Mouse (Mus musculus): ENCODE measurements around the gene Get4. TPM values are rescaled to one million over a fixed set of nuclear protein-coding genes. Genes with fewer than 3 reads are reported as not detected.

Gene Get4
- polyA plus RNA-seq (2015; fragmentation: Nextera tagmentation; extraction: Ambion mirVana) = 141 and 145 TPM in 2 replicates

DNA sequence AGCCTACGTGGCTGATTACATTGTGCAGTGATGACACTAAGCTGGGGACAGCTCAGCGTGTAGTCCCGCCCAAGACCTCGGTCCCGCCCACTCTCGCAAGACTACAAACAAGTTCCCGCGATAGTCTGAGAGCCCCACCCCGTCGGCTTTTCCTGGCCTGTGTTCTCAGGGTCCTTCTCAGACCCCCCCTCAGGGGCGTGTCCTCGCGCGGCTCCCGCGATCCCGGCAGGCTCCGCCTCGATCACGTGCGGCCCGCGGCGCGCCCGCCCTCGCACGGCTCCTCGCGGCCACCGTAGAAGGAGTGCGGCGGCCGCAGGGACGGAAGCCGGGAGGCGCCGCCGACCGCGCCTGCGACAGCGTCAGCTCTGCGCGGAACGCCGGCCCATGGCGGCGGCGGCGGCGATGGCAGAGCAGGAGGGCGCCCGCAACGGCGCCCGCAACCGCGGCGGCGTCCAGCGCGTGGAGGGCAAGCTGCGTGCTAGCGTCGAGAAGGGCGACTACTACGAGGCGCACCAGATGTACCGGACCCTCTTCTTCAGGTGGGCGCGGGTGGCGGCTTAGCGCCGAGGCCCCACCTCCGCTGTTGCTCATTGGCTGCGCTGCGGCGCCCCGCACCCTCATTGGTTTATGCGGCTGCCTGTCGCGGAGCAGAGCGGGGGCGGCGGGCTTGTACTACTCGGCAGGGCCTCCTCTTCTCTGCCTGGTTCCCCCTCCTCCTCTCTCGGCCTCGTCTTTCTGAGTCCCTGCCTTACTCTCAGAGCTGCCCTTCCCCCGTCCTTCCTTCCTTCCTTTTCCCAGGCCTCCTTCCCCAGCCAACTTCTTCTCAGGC lies at the start of gene Get4:
TSS of gene Get4 (plus strand) at position 244 of the 829 bp plus-strand sequence.
- peak within 1 kb of the TSS; percentile 66 for H3K4me3 ChIP-seq (ENCODE audit: low read length)
- peak; percentile 92 for ATAC-seq (replicated peaks; ENCODE audit: extremely low read depth, insufficient read depth, low FRiP score)
- H3K27ac ChIP-seq (ENCODE audit: low read length) = peak within 1 kb of the TSS; percentile 90
- WGBS = under 1% methylated on average over 83 of the region's 90 CpGs
- H3K27me3 ChIP-seq (ENCODE audit: control insufficient read depth, insufficient read depth, low read length) = no peaks in the 10 kb centered on the region
- H3K36me3 ChIP-seq (ENCODE audit: control insufficient read depth, insufficient read depth) = peaks cover 20% of the 10 kb centered on the region
- no peaks in the 10 kb centered on the region for H3K9me3 ChIP-seq (replicated peaks; ENCODE audit: control insufficient read depth, low read length)
- peaks cover 45% of the 10 kb centered on the region for H3K4me1 ChIP-seq (ENCODE audit: control insufficient read depth, insufficient read depth, low read length)
- H3K4me2 ChIP-seq (ENCODE audit: low read depth, low read length) = peak within 1 kb of the TSS; percentile 94
- peak within 1 kb of the TSS; percentile 93 for H3K9ac ChIP-seq (ENCODE audit: low read length)

DNA sequence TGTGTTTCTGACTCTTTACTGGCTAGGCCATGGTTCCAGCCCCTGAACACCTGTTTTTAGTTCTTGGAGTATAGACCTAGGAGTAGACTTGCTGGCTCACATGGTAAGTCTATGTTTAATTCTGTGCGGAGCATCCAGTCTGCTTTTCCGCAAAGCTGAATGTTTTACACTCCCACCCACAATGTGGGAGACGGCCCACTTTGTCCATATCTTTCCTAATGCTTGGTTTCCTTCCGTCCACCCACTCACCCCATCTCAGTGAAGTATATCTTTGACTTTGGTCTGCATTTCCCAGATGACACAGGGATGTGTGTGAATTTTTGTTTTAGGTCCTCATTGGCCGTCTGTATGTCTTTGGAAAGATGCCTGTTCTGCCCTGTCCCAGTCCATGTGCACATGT lies 48.8 kb upstream of the Get4 start:
- H3K36me3 ChIP-seq (ENCODE audit: control insufficient read depth, insufficient read depth) = no peaks in the 10 kb centered on the region
- 80% methylated on average over 5 of the region's 5 CpGs for WGBS
- no peak overlapping the region for H3K4me2 ChIP-seq (ENCODE audit: low read depth, low read length)
- no peak for ATAC-seq (replicated peaks; ENCODE audit: extremely low read depth, insufficient read depth, low FRiP score)
- H3K27ac ChIP-seq (ENCODE audit: low read length) = no peak overlapping the region
- peaks cover 14% of the 10 kb centered on the region for H3K4me1 ChIP-seq (ENCODE audit: control insufficient read depth, insufficient read depth, low read length)
- no peak overlapping the region for H3K9ac ChIP-seq (ENCODE audit: low read length)
- H3K9me3 ChIP-seq (replicated peaks; ENCODE audit: control insufficient read depth, low read length) = no peaks in the 10 kb centered on the region
- H3K27me3 ChIP-seq (ENCODE audit: control insufficient read depth, insufficient read depth, low read length) = no peaks in the 10 kb centered on the region
- no peak overlapping the region for H3K4me3 ChIP-seq (ENCODE audit: low read length)

DNA sequence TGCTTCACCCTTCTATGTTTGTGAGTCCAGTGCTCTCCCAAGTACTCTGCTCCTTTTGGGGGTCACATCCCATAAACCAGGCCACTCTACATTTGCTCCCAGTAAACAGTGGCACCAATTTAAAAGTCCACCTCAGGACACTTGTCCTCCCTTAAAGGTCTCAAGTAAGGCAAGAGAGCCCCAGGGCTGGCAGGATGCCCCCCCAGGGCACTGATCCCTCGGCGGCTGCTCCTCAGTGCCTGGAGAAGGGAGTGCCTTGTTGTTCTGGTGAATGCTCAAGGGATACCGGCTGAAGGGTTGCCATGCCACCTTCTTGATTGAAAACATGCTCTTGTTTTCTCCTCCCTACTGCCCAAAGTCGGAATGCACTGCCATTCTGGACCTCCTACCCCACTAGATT lies 46.0 kb upstream of the Get4 start:
- Histone ChIP-seq H3K27ac (ENCODE audit: low read length) (no peak overlapping the region), H3K4me3 (ENCODE audit: low read length) (no peak overlapping the region), H3K27me3 (ENCODE audit: control insufficient read depth, insufficient read depth, low read length) (no peaks in the 10 kb centered on the region), H3K4me1 (ENCODE audit: control insufficient read depth, insufficient read depth, low read length) (peaks cover 9% of the 10 kb centered on the region), H3K36me3 (ENCODE audit: control insufficient read depth, insufficient read depth) (no peaks in the 10 kb centered on the region; the same call in 1 of the 2 replicates), H3K4me2 (ENCODE audit: low read depth, low read length) (no peak overlapping the region), H3K9me3 (replicated peaks; ENCODE audit: control insufficient read depth, low read length) (no peaks in the 10 kb centered on the region), H3K9ac (ENCODE audit: low read length) (no peak overlapping the region)
- no peak for ATAC-seq (replicated peaks; ENCODE audit: extremely low read depth, insufficient read depth, low FRiP score)
- 63% methylated on average over 4 of the region's 4 CpGs for WGBS

DNA sequence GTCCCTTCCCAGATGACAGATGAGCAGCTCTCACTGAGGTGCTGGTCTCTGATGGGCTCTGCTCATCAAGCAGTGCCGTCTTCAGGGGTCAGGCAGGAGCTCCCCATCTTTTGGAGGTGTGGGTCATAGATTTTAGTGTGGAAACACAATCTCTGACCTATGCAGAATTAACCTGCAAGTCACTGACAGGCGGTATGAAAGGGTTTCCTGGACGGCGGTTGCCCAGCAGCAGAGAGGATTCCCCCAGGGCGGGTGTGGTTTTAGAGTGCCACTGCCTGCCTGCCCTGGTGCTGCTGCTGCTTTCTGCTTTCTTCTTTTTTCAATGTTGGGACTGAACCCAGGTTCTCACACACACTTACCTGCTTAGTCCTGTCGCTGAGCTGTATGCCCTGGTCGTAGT lies 45.6 kb upstream of the Get4 start:
- H3K36me3 ChIP-seq (ENCODE audit: control insufficient read depth, insufficient read depth) = no peaks in the 10 kb centered on the region; the same call in 1 of the 2 replicates
- H3K4me2 ChIP-seq (ENCODE audit: low read depth, low read length) = no peak overlapping the region
- 66% methylated on average over 7 of the region's 7 CpGs for WGBS
- H3K27me3 ChIP-seq (ENCODE audit: control insufficient read depth, insufficient read depth, low read length) = no peaks in the 10 kb centered on the region
- H3K4me3 ChIP-seq (ENCODE audit: low read length) = no peak overlapping the region
- H3K9me3 ChIP-seq (replicated peaks; ENCODE audit: control insufficient read depth, low read length) = no peaks in the 10 kb centered on the region
- peaks cover 4% of the 10 kb centered on the region for H3K4me1 ChIP-seq (ENCODE audit: control insufficient read depth, insufficient read depth, low read length)
- H3K9ac ChIP-seq (ENCODE audit: low read length) = no peak overlapping the region
- no peak for ATAC-seq (replicated peaks; ENCODE audit: extremely low read depth, insufficient read depth, low FRiP score)
- H3K27ac ChIP-seq (ENCODE audit: low read length) = no peak overlapping the region

DNA sequence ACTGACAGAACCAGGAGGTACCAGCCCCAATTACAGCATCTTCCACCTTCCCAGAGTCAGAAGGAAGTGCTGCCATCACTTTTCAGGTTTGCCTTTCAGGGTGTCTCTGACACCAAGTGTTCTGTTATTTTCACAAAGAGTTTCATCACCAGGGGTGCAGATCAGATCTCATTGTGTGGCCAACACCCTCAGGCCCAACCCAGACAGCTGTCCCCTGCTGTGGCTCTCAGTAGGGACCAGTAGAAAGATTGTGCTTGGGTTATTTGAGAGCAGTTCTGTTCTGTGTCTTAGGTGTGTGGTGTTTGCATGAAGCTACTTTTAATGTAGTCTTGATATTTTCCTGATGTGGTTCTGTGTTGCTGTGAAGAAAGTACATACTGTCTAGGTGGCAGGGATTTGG lies 43.9 kb upstream of the Get4 start:
- no peaks in the 10 kb centered on the region for H3K9me3 ChIP-seq (replicated peaks; ENCODE audit: control insufficient read depth, low read length)
- no peak overlapping the region for H3K27ac ChIP-seq (ENCODE audit: low read length)
- ATAC-seq (replicated peaks; ENCODE audit: extremely low read depth, insufficient read depth, low FRiP score) = no peak
- H3K27me3 ChIP-seq (ENCODE audit: control insufficient read depth, insufficient read depth, low read length) = no peaks in the 10 kb centered on the region
- peaks cover 2% of the 10 kb centered on the region; the same call in 1 of the 2 replicates for H3K36me3 ChIP-seq (ENCODE audit: control insufficient read depth, insufficient read depth)
- no peak overlapping the region for H3K9ac ChIP-seq (ENCODE audit: low read length)
- H3K4me3 ChIP-seq (ENCODE audit: low read length) = no peak overlapping the region
- H3K4me1 ChIP-seq (ENCODE audit: control insufficient read depth, insufficient read depth, low read length) = peaks cover 6% of the 10 kb centered on the region
- no peak overlapping the region for H3K4me2 ChIP-seq (ENCODE audit: low read depth, low read length)

DNA sequence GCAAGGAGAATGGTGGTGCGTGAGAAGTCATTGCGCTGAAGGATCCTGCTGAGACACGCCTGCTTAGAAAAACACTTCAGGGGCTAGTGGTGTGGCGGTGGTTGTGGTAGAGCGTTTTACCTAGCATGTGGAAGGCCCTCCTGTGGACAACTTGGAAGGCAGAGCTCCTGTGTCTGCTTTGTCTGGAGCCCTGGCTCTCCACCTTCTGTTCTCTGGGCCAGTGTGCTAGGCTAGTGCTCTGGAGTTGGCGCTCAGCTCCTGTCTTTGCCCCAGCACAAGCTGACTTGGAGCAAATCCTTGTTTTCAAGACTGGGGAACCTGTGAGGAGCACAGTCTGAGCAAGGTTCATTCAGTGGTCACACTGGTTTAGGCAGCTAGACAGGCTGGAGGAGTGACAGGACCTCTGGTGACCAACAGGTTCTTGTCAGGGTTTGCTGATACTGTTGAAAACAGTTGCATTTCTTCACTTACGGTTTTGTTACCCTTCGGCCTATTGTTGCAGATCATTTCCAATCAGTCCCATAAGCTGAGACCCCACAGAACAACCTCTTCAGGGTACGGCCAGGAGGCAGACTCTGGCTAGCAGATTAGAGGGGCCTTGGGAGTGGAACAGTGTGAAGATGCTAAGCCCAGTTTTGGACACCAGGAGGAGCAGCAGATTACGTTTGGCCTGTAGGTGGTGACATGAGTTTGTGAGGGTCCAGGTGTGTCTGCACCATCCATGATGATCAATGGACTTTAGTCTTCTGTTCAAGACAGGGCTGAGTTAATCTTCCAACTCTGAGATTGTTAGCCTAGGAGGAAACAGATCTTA lies 43.0 kb upstream of the Get4 start:
- Histone ChIP-seq H3K36me3 (ENCODE audit: control insufficient read depth, insufficient read depth) (peaks cover 2% of the 10 kb centered on the region; the same call in 1 of the 2 replicates), H3K9ac (ENCODE audit: low read length) (no peak overlapping the region)
- WGBS = 81% methylated on average over 10 of the region's 10 CpGs

DNA sequence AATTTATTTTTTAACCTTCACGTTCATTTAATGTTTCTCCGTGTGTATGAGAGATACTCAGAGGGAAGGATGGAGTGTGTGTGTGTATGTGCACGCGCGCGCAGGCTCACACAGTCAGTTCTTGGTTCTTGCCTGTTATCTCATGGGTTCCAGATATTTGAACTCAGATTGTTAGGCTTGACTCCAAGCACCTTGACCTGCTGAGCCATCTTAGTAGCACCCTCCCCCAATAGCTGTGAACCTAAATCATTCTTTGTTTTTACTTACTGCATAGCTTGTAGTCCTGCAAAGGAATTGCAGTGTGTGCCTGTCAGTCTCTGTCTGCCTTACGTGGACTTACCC lies 42.5 kb upstream of the Get4 start:
- Histone ChIP-seq H3K9ac (ENCODE audit: low read length) (no peak overlapping the region), H3K4me2 (ENCODE audit: low read depth, low read length) (no peak overlapping the region), H3K9me3 (replicated peaks; ENCODE audit: control insufficient read depth, low read length) (no peaks in the 10 kb centered on the region), H3K4me3 (ENCODE audit: low read length) (no peak overlapping the region), H3K27ac (ENCODE audit: low read length) (no peak overlapping the region), H3K36me3 (ENCODE audit: control insufficient read depth, insufficient read depth) (peaks cover 2% of the 10 kb centered on the region; the same call in 1 of the 2 replicates), H3K27me3 (ENCODE audit: control insufficient read depth, insufficient read depth, low read length) (no peaks in the 10 kb centered on the region), H3K4me1 (ENCODE audit: control insufficient read depth, insufficient read depth, low read length) (peaks cover 7% of the 10 kb centered on the region)
- WGBS = 94% methylated on average over 7 of the region's 7 CpGs
- no peak for ATAC-seq (replicated peaks; ENCODE audit: extremely low read depth, insufficient read depth, low FRiP score)

More for the DNA sequence above, 43.0 kb upstream of the Get4 start:
- H3K27ac ChIP-seq (ENCODE audit: low read length) = no peak overlapping the region
- H3K9me3 ChIP-seq (replicated peaks; ENCODE audit: control insufficient read depth, low read length) = no peaks in the 10 kb centered on the region
- ATAC-seq (replicated peaks; ENCODE audit: extremely low read depth, insufficient read depth, low FRiP score) = no peak
- no peaks in the 10 kb centered on the region for H3K27me3 ChIP-seq (ENCODE audit: control insufficient read depth, insufficient read depth, low read length)
- H3K4me1 ChIP-seq (ENCODE audit: control insufficient read depth, insufficient read depth, low read length) = peaks cover 6% of the 10 kb centered on the region
- H3K4me2 ChIP-seq (ENCODE audit: low read depth, low read length) = no peak overlapping the region
- no peak overlapping the region for H3K4me3 ChIP-seq (ENCODE audit: low read length)

DNA sequence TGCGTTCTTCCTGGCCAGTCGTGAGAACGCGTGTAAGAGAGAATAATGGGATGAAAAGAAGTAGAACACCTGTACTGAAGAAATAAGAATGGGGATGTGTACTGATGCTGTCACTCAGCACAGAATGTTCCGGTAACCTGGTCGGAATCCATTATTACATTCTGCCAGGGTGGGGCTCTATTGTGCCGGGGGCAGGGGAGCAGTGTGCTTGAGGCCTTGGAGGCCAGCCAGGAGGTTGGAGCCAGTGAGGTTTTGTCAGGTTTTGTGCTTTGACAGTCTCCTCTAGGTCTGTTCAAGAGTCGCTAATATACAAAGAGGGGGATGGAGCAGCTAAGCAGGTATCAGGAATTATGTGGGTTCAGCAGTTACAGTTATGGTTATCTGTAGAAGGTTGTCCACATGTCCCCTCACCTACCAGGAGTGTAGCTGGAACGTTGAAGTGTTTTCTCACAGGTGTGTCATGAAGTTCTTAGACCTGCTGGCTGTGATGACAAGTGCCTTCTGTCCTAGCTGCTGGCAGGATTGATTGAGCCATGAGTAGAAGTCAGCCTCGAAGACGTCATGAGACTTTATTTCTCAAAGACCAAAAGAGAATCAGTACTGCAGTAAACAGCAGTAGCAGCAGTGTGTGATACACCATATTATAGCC lies 40.3 kb upstream of the Get4 start:
- H3K4me2 ChIP-seq (ENCODE audit: low read depth, low read length) = no peak overlapping the region
- peaks cover 12% of the 10 kb centered on the region for H3K4me1 ChIP-seq (ENCODE audit: control insufficient read depth, insufficient read depth, low read length)
- no peak overlapping the region for H3K27ac ChIP-seq (ENCODE audit: low read length)
- no peak overlapping the region for H3K9ac ChIP-seq (ENCODE audit: low read length)
- WGBS = 74% methylated on average over 11 of the region's 11 CpGs
- H3K36me3 ChIP-seq (ENCODE audit: control insufficient read depth, insufficient read depth) = peaks cover 3% of the 10 kb centered on the region; the same call in 1 of the 2 replicates
- no peaks in the 10 kb centered on the region for H3K9me3 ChIP-seq (replicated peaks; ENCODE audit: control insufficient read depth, low read length)
- no peak overlapping the region for H3K4me3 ChIP-seq (ENCODE audit: low read length)
- no peak; the same call in 1 of the 2 replicates for ATAC-seq (replicated peaks; ENCODE audit: extremely low read depth, insufficient read depth, low FRiP score)
- no peaks in the 10 kb centered on the region for H3K27me3 ChIP-seq (ENCODE audit: control insufficient read depth, insufficient read depth, low read length)
